Mouse (Mus musculus) E14TG2a.4 (cell line): ENCODE results near the gene Ncbp3.

Experiments used
- H3K27me3 ChIP-seq: 2 replicates; pipeline ENCODE4 v1.6.1; 2014; ENCODE audit warnings: low read length, control low read depth; ENCODE audit not compliant: insufficient read depth
- H3K36me3 ChIP-seq: 2 replicates; pipeline ENCODE4 v1.6.1; 2014; ENCODE audit warnings: low read length, control low read depth; ENCODE audit not compliant: insufficient read depth
- H3K4me1 ChIP-seq: replicated peaks from 2 replicates; pipeline ENCODE4 v1.6.1; 2014; ENCODE audit warnings: low read depth, low read length, control low read depth
- H3K4me3 ChIP-seq: replicated peaks from 2 replicates; pipeline ENCODE4 v1.5.1; 2014; ENCODE audit warnings: mild to moderate bottlenecking, low read length
- H3K9me3 ChIP-seq: 2 replicates; pipeline ENCODE4 v1.6.1; 2014; ENCODE audit warnings: low read length, control low read depth
- CTCF ChIP-seq: conservative IDR thresholded peaks from 2 replicates; pipeline ENCODE4 v1.5.1; 2014; ENCODE audit warnings: low read length
- NANOG ChIP-seq: IDR thresholded peaks from 2 replicates; pipeline ENCODE4 v1.6.1; 2014; ENCODE audit warnings: borderline replicate concordance, low read length, mixed read lengths
- POU5F1 ChIP-seq: IDR thresholded peaks from 2 replicates; pipeline ENCODE4 v1.6.1; 2014; ENCODE audit warnings: low read length, borderline replicate concordance

The Ncbp3 gene

DNA sequence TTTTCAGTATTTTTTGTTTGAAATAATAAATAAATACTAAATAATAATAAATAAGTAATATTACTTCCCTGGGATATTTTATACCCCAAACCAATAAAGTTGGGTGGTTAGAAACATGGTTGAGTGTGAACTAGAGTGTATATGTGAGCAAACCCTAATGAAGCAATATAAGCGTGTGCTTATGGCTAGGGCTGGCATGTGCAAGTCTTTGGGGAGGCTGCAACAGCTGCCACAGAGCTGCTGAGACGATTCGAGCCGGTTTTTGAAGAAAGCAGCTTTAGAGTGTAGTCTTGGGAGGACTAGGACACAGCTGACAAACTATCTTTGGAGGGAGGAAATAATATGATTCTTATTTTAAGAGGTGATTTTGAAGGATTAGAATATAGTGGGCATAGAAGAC, 28.7 kb downstream of the Ncbp3 start:
- Histone ChIP-seq H3K9me3 (no peaks in the 10 kb centered on the region), H3K4me1 (no peaks in the 10 kb centered on the region), H3K27me3 (no peaks in the 10 kb centered on the region), H3K36me3 (peaks cover 93% of the 10 kb centered on the region), H3K4me3 (no peak overlapping the region)
- TF ChIP-seq NANOG: no peak

DNA sequence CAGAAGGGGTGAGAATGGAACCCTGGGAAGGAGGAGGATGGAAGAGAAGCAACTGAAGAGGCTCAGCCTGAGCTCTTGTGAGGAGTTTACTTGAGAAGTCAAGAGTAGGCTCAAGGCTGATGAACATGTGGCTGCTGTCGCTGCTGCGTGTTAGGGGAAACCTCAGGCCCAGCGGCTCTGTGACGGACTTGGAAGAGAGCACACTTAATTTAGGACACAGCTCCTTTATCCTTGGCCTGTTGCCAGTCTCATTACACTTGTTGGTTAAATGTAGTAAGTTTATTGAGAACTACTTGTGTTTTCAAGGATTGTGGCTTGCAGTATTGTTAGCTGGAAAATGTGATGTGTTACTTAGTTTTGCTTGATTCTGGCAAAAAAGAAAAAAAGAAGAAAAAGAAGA, 29.1 kb downstream of the Ncbp3 start:
- Histone ChIP-seq H3K9me3 (no peaks in the 10 kb centered on the region), H3K4me3 (no peak overlapping the region), H3K4me1 (no peaks in the 10 kb centered on the region), H3K36me3 (peaks cover 94% of the 10 kb centered on the region), H3K27me3 (no peaks in the 10 kb centered on the region)
- TF ChIP-seq POU5F1: no peak
- TF ChIP-seq CTCF: no peak
- TF ChIP-seq NANOG: no peak

DNA sequence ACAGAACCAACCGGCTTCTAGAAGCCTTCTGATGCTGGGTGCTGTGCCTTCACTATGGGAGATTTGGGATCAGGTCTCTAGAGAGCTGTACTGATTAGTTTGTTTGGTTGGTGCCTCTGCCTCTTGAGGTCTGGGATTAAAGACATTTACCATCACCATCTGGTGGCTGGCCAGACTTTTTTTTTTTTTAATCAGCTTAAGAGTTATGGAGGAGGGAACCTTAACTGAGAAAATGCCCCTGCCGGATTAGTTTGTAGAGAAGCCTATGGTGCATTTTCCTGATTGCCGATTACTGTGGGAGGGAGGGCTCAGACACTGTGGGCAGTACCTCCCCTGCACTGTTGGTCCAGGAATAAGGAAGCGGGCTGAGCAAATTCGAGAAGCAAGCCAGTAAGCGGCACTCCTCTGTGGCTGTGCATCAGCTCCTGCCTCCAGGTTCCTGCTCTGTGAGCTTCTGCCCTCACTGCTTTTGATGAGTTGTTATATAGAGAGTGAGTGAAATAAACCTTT, 29.7 kb downstream of the Ncbp3 start:
- H3K9me3 ChIP-seq: no peaks in the 10 kb centered on the region
- peaks cover 96% of the 10 kb centered on the region for H3K36me3 ChIP-seq
- H3K4me1 ChIP-seq: no peaks in the 10 kb centered on the region
- H3K27me3 ChIP-seq: no peaks in the 10 kb centered on the region
- TF ChIP-seq NANOG (no peak), POU5F1 (no peak), CTCF (no peak)
- no peak overlapping the region for H3K4me3 ChIP-seq

DNA sequence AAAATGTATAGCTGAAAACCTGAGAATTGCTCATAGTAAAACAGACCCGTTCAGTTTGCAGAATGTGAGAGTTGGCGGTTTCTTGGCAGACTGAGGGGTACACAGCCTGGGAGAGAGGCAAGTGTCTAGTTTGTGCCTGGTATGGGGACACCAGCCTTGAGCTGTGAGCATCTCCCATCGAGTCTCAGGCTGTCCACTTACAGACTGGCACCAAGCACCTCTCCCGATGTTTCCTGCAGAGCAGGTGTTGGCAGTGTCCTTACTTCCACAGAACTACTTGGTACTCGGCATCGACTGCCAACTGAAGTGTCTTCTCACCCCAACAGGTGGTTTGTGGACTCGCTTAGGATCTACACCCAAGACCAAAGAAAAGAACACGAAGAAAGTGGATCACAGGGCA, 31.0 kb downstream of the Ncbp3 start:
- TF ChIP-seq POU5F1: no peak
- TF ChIP-seq NANOG: no peak
- no peak for TF ChIP-seq CTCF
- H3K4me1 ChIP-seq: no peaks in the 10 kb centered on the region
- H3K27me3 ChIP-seq: no peaks in the 10 kb centered on the region
- peaks cover 88% of the 10 kb centered on the region for H3K36me3 ChIP-seq
- H3K9me3 ChIP-seq: no peaks in the 10 kb centered on the region
- H3K4me3 ChIP-seq: no peak overlapping the region

DNA sequence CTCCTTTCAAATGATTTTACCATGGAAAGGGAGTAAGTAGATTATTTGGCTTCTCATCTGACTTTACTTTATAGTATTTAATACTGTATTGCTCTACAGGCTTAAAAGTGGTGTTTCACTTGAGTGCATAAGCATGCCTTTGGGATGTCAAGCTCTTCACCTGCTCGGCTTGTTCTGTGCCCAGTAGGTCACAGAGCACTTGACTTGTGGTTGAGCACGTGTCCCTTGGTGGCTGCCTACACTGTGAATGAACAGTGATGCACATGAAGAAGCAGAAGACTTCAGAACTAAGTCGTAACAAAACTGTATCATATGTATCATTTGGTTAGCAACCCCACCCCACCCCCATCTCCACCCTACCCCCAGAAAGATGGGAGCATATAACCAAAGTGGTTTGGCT, 32.7 kb downstream of the Ncbp3 start:
- H3K36me3 ChIP-seq: peaks cover 84% of the 10 kb centered on the region
- H3K27me3 ChIP-seq: no peaks in the 10 kb centered on the region
- 0 out of 2 replicates have a peak, but pooled peaks cover 2% of the 10 kb centered on the region for H3K4me1 ChIP-seq
- TF ChIP-seq CTCF: no peak
- no peak for TF ChIP-seq POU5F1
- no peak for TF ChIP-seq NANOG
- no peak overlapping the region for H3K4me3 ChIP-seq
- H3K9me3 ChIP-seq: no peaks in the 10 kb centered on the region

DNA sequence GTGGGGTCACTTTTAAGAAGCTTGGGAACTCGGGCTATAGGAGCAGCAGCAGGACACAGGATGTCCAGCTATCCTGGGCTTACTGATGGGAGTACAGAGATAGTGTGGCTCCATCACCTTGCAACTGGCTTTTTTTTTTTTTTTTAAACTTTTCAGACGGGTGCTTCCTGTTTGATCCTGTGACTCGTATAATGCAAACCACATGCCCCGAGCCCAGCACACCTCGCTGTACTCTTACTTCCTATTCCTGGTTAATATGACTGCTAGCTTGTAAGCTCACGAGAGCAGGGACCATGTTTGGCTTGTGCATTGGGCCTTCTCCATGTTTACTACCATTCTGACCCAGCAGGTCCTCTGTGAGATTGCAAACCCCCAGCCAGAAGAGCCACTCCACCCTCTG, 36.7 kb downstream of the Ncbp3 start:
- H3K27me3 ChIP-seq: no peaks in the 10 kb centered on the region; the same call in 1 of the 2 replicates
- H3K4me1 ChIP-seq: 0 out of 2 replicates have a peak, but pooled peaks cover 4% of the 10 kb centered on the region
- TF ChIP-seq NANOG: no peak
- no peak for TF ChIP-seq CTCF
- no peak for TF ChIP-seq POU5F1
- H3K4me3 ChIP-seq: no peak overlapping the region
- H3K9me3 ChIP-seq: no peaks in the 10 kb centered on the region
- peaks cover 44% of the 10 kb centered on the region for H3K36me3 ChIP-seq

DNA sequence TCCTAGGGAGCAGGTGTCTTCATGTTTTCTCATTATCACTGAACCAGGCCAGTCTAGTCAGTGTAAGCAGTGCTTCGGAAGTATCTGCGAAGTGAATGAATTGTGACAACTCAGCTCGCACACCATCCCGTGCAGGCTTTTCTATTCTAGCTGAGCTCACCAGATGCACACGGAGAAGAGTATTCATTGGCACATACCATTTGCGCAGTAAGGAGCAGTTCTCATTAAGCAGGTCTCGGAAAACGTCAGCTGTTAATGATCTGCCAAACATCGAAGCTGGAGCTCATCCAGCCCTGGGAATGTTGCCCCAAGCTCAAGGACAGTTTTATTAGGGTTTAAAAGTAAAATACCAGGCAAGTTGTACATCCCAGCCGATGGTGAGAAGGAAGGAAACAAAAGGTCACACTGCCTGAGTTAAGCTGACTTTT, 37.2 kb downstream of the Ncbp3 start:
- Histone ChIP-seq H3K4me3 (no peak overlapping the region), H3K4me1 (0 out of 2 replicates have a peak, but pooled peaks cover 4% of the 10 kb centered on the region), H3K27me3 (no peaks in the 10 kb centered on the region; the same call in 1 of the 2 replicates), H3K36me3 (peaks cover 39% of the 10 kb centered on the region), H3K9me3 (no peaks in the 10 kb centered on the region)
- TF ChIP-seq NANOG (no peak), CTCF (no peak), POU5F1 (no peak)

DNA sequence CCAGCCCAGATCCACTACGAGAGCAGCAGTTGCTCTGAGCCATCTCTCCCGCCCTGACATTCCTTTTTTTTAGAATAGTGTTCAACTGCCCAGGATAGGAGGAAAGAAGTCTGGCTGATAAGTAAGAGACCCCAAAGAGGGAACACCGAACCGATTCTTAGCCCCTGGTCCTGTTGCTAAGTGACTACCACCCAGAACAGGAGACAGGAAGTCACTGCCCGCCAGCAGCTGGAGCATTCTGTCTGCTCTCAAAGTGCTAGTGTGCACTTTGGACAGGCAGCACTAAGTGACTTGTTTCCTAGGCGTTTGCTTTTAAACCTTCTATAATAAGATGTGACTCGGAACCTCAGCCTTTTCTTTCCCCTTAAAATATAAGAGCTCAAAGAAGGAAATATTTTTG, 37.8 kb downstream of the Ncbp3 start:
- no peak overlapping the region for H3K4me3 ChIP-seq
- H3K36me3 ChIP-seq: peaks cover 34% of the 10 kb centered on the region
- H3K27me3 ChIP-seq: no peaks in the 10 kb centered on the region; the same call in 1 of the 2 replicates
- 0 out of 2 replicates have a peak, but pooled peaks cover 4% of the 10 kb centered on the region for H3K4me1 ChIP-seq
- H3K9me3 ChIP-seq: no peaks in the 10 kb centered on the region
- no peak for TF ChIP-seq POU5F1
- no peak for TF ChIP-seq NANOG
- no peak for TF ChIP-seq CTCF
